Mouse (Mus musculus) liver, embryonic 13.5 days (tissue): ENCODE data around the gene Rpa1. TPM values are rescaled to one million over a fixed set of nuclear protein-coding genes. Genes with fewer than 3 reads are reported as not detected.

Experiments used
- ATAC-seq: fragments of 200-750 bp; cut with Nextera tagmentation; 2 replicates; pipeline ENCODE4 v1.8.0; 2017; ENCODE audit warnings: low read depth, mild to moderate bottlenecking, moderate number of reproducible peaks, moderate library complexity
- DNase-seq: peaks from one replicate; pipeline ENCODE4 v3.0.0; 2022
- H3K27ac ChIP-seq: fragments of 300-500 bp; sonication (generic); 2 replicates; pipeline ENCODE4 v1.5.1; 2015; ENCODE audit warnings: moderate library complexity, mild to moderate bottlenecking, inconsistent platforms
- H3K27me3 ChIP-seq: fragments of 300-500 bp; sonication (generic); 2 replicates; pipeline ENCODE4 v1.6.1; 2015; ENCODE audit warnings: mild to moderate bottlenecking, inconsistent platforms
- H3K36me3 ChIP-seq: fragments of 300-500 bp; sonication (generic); 2 replicates; pipeline ENCODE4 v1.6.1; 2015; ENCODE audit warnings: mild to moderate bottlenecking, inconsistent platforms
- H3K4me1 ChIP-seq: fragments of 300-500 bp; sonication (generic); replicated peaks from 2 replicates; pipeline ENCODE4 v1.6.1; 2015; ENCODE audit warnings: inconsistent platforms
- H3K4me2 ChIP-seq: fragments of 300-500 bp; sonication (generic); 2 replicates; pipeline ENCODE4 v1.6.1; 2015; ENCODE audit warnings: inconsistent platforms, mild to moderate bottlenecking, moderate library complexity
- H3K4me3 ChIP-seq: fragments of 300-500 bp; sonication (generic); replicated peaks from 2 replicates; pipeline ENCODE4 v1.5.1; 2015; ENCODE audit warnings: mild to moderate bottlenecking, inconsistent platforms
- H3K9ac ChIP-seq: fragments of 300-500 bp; sonication (generic); 2 replicates; pipeline ENCODE4 v1.6.1; 2015; ENCODE audit warnings: mild to moderate bottlenecking, inconsistent platforms
- H3K9me3 ChIP-seq: fragments of 300-500 bp; sonication (generic); replicated peaks from 2 replicates; pipeline ENCODE4 v1.6.1; 2016; ENCODE audit warnings: inconsistent platforms
- WGBS: fragments of 180-500 bp; shearing (Covaris S2); methylation state at CpG from one replicate; pipeline ENCODE4 v1.1.7; 2015; ENCODE audit not compliant: insufficient replicate concordance; 5-methylcytosine and 5-hydroxymethylcytosine counted together
- polyA plus RNA-seq: library from polyadenylated mRNA; unstranded; fragments of >200 nt; fragmentation: Nextera tagmentation; extraction: Ambion mirVana; gene quantifications from 2 replicates; pipeline ENCODE4 v1.2.1, GENCODE M21; 2015

The Rpa1 gene
- polyA plus RNA-seq, 1 experiment from 2014 or later = 113 TPM

- peaks cover 42% of the 10 kb centered on the region for H3K4me1 ChIP-seq
- H3K4me2 ChIP-seq = no peak overlapping the region
Measured at GRCm38 (mm10) chr11:75273466-75273865, 74.7 kb downstream of the Rpa1 start.

GRCm38 (mm10) chr11:75270985-75271434 is 77.1 kb downstream of the Rpa1 start:
- DNase-seq (peak; percentile 23), ATAC-seq (no peak; the same call in 1 of the 2 replicates)
- peak overlapping the region; percentile 56 for H3K4me2 ChIP-seq
- H3K27ac ChIP-seq = peak overlapping the region; percentile 82
- H3K36me3 ChIP-seq = no peaks in the 10 kb centered on the region
- H3K9ac ChIP-seq = peak overlapping the region; percentile 58
- no peaks in the 10 kb centered on the region for H3K9me3 ChIP-seq
- H3K27me3 ChIP-seq = peaks cover 12% of the 10 kb centered on the region; the same call in 1 of the 2 replicates
- WGBS = 50% methylated on average over 7 of the region's 7 CpGs
- H3K4me3 ChIP-seq = peak overlapping the region; percentile 1; the same call in 1 of the 2 replicates
- peaks cover 54% of the 10 kb centered on the region for H3K4me1 ChIP-seq

More at GRCm38 (mm10) chr11:75273466-75273865, 74.7 kb downstream of the Rpa1 start:
- DNase-seq (no peak), ATAC-seq (no peak)
- H3K4me3 ChIP-seq = no peak overlapping the region
- no peak overlapping the region for H3K27ac ChIP-seq
- no peak overlapping the region for H3K9ac ChIP-seq
- H3K27me3 ChIP-seq = peaks cover 13% of the 10 kb centered on the region; the same call in 1 of the 2 replicates
- WGBS = 44% methylated on average over 8 of the region's 8 CpGs
- H3K36me3 ChIP-seq = no peaks in the 10 kb centered on the region
- no peaks in the 10 kb centered on the region for H3K9me3 ChIP-seq

- WGBS = 18% methylated on average over 8 of the region's 8 CpGs
- peak; percentile 73 for DNase-seq
- Histone ChIP-seq H3K4me3 (peak overlapping the region; percentile 1; the same call in 1 of the 2 replicates), H3K27me3 (peaks cover 7% of the 10 kb centered on the region; the same call in 1 of the 2 replicates), H3K36me3 (no peaks in the 10 kb centered on the region), H3K4me2 (peak overlapping the region; percentile 56), H3K27ac (peak overlapping the region; percentile 82), H3K9me3 (no peaks in the 10 kb centered on the region), H3K9ac (peak overlapping the region; percentile 58), H3K4me1 (peaks cover 54% of the 10 kb centered on the region)
- peak; percentile 99 for ATAC-seq
Measured at GRCm38 (mm10) chr11:75270276-75270984, 77.7 kb downstream of the Rpa1 start.

- Histone ChIP-seq H3K4me2 (peak overlapping the region; percentile 56), H3K9me3 (no peaks in the 10 kb centered on the region), H3K27me3 (peaks cover 5% of the 10 kb centered on the region; the same call in 1 of the 2 replicates), H3K4me1 (peaks cover 46% of the 10 kb centered on the region), H3K9ac (peak overlapping the region; percentile 31; the same call in 1 of the 2 replicates), H3K4me3 (0 out of 2 replicates have a peak overlapping the region, but pooled peaks have one; percentile 1), H3K36me3 (no peaks in the 10 kb centered on the region), H3K27ac (peak overlapping the region; percentile 82)
- DNase-seq (peak; percentile 46), ATAC-seq (no peak)
- 23% methylated on average over 4 of the region's 4 CpGs for WGBS
Measured at GRCm38 (mm10) chr11:75269213-75269612, 78.9 kb downstream of the Rpa1 start.

- peaks cover 2% of the 10 kb centered on the region; the same call in 1 of the 2 replicates for H3K27me3 ChIP-seq
- no peak overlapping the region for H3K4me2 ChIP-seq
- 66% methylated on average over 5 of the region's 5 CpGs for WGBS
- no peaks in the 10 kb centered on the region for H3K9me3 ChIP-seq
- H3K36me3 ChIP-seq = no peaks in the 10 kb centered on the region
- H3K27ac ChIP-seq = peak overlapping the region; percentile 26; the same call in 1 of the 2 replicates
- H3K4me3 ChIP-seq = no peak overlapping the region
- no peak overlapping the region for H3K9ac ChIP-seq
- DNase-seq = no peak
- peaks cover 45% of the 10 kb centered on the region for H3K4me1 ChIP-seq
- no peak for ATAC-seq
Measured at GRCm38 (mm10) chr11:75268492-75268891, 79.6 kb downstream of the Rpa1 start.

- DNase-seq = no peak
- no peak overlapping the region for H3K9ac ChIP-seq
- ATAC-seq = no peak
- H3K4me2 ChIP-seq = no peak overlapping the region
- no peak overlapping the region for H3K4me3 ChIP-seq
- H3K4me1 ChIP-seq = peaks cover 47% of the 10 kb centered on the region
- no peaks in the 10 kb centered on the region for H3K27me3 ChIP-seq
- WGBS = 55% methylated on average over 9 of the region's 9 CpGs
- no peaks in the 10 kb centered on the region for H3K36me3 ChIP-seq
- H3K27ac ChIP-seq = peak overlapping the region; percentile 40; the same call in 1 of the 2 replicates
- H3K9me3 ChIP-seq = no peaks in the 10 kb centered on the region
Measured at GRCm38 (mm10) chr11:75267826-75268281, 80.3 kb downstream of the Rpa1 start.

GRCm38 (mm10) chr11:75265545-75265944 is 82.6 kb downstream of the Rpa1 start:
- H3K9ac ChIP-seq = no peak overlapping the region
- ATAC-seq (no peak), DNase-seq (no peak)
- H3K27me3 ChIP-seq = no peaks in the 10 kb centered on the region
- H3K36me3 ChIP-seq = no peaks in the 10 kb centered on the region
- H3K4me3 ChIP-seq = no peak overlapping the region
- H3K27ac ChIP-seq = no peak overlapping the region
- peaks cover 50% of the 10 kb centered on the region for H3K4me1 ChIP-seq
- H3K4me2 ChIP-seq = no peak overlapping the region
- WGBS = 69% methylated on average over 15 of the region's 15 CpGs
- no peaks in the 10 kb centered on the region for H3K9me3 ChIP-seq

GRCm38 (mm10) chr11:75264550-75264949 is 83.6 kb downstream of the Rpa1 start:
- no peak for DNase-seq
- H3K4me2 ChIP-seq = no peak overlapping the region
- no peak for ATAC-seq
- H3K9me3 ChIP-seq = no peaks in the 10 kb centered on the region
- no peaks in the 10 kb centered on the region for H3K27me3 ChIP-seq
- no peak overlapping the region for H3K4me3 ChIP-seq
- no peak overlapping the region for H3K27ac ChIP-seq
- no peak overlapping the region for H3K9ac ChIP-seq
- WGBS = 74% methylated on average over 6 of the region's 6 CpGs
- H3K4me1 ChIP-seq = peaks cover 40% of the 10 kb centered on the region
- no peaks in the 10 kb centered on the region for H3K36me3 ChIP-seq

- Histone ChIP-seq H3K27ac (no peak overlapping the region), H3K4me1 (peaks cover 35% of the 10 kb centered on the region), H3K9ac (no peak overlapping the region), H3K4me3 (no peak overlapping the region), H3K4me2 (no peak overlapping the region), H3K36me3 (no peaks in the 10 kb centered on the region), H3K27me3 (no peaks in the 10 kb centered on the region), H3K9me3 (no peaks in the 10 kb centered on the region)
- DNase-seq = no peak
- 67% methylated on average over 6 of the region's 6 CpGs for WGBS
- no peak for ATAC-seq
Measured at GRCm38 (mm10) chr11:75263964-75264312, 84.2 kb downstream of the Rpa1 start.

- no peaks in the 10 kb centered on the region for H3K9me3 ChIP-seq
- peaks cover 31% of the 10 kb centered on the region for H3K4me1 ChIP-seq
- no peaks in the 10 kb centered on the region for H3K36me3 ChIP-seq
- H3K27me3 ChIP-seq = no peaks in the 10 kb centered on the region
- ATAC-seq = no peak
- H3K4me2 ChIP-seq = no peak overlapping the region
- WGBS = 82% methylated on average over 15 of the region's 15 CpGs
- no peak overlapping the region; the same call in 1 of the 2 replicates for H3K27ac ChIP-seq
- no peak overlapping the region for H3K9ac ChIP-seq
- no peak for DNase-seq
- H3K4me3 ChIP-seq = no peak overlapping the region
Measured at GRCm38 (mm10) chr11:75263274-75263963, 84.7 kb downstream of the Rpa1 start.

- Histone ChIP-seq H3K9ac (no peak overlapping the region), H3K4me3 (no peak overlapping the region), H3K27ac (no peak overlapping the region), H3K4me1 (peaks cover 25% of the 10 kb centered on the region), H3K36me3 (no peaks in the 10 kb centered on the region), H3K4me2 (no peak overlapping the region), H3K27me3 (no peaks in the 10 kb centered on the region), H3K9me3 (no peaks in the 10 kb centered on the region)
- 33% methylated on average over 5 of the region's 5 CpGs for whole genome bisulfite sequencing
- no peak for ATAC-seq
- DNase-seq = no peak
Measured at GRCm38 (mm10) chr11:75262791-75263190, 85.3 kb downstream of the Rpa1 start.
